Mouse (Mus musculus): ENCODE measurements around the gene Tdpoz4. TPM values are rescaled to one million over a fixed set of nuclear protein-coding genes. Genes with fewer than 3 reads are reported as not detected.

The Tdpoz4 gene
- polyA plus RNA-seq (2015; fragmentation: Illumina TruSeq; extraction: RNeasy Lipid Tissue Mini Kit (QIAGEN cat#74804); ENCODE audit: insufficient read depth, low read depth, low replicate concordance) = not detected

GRCm38 (mm10) chr3:93796098-93796497 lies at the start of gene Tdpoz4:
Gene Tdpoz4, plus strand, starts transcription at chr3:93796398.

GRCm38 (mm10) chr3:93772700-93773099 lies 23.5 kb upstream of the Tdpoz4 start, which contains the start of gene Gm5773:
Gene Gm5773, plus strand, starts transcription at chr3:93773000.

GRCm38 (mm10) chr3:93825720-93826119 lies 29.5 kb downstream of the Tdpoz4 start, which contains the start of gene Tdpoz3:
Gene Tdpoz3, plus strand, starts transcription at chr3:93826020.

Other genes with a start within 250 kb of the Tdpoz4 start
- 110 TPM for gene S100a10, start 241.3 kb upstream of the Tdpoz4 start, polyA plus RNA-seq (2015; fragmentation: Illumina TruSeq; extraction: RNeasy Lipid Tissue Mini Kit (QIAGEN cat#74804); ENCODE audit: insufficient read depth, low read depth, low replicate concordance)
- not detected for gene Tdpoz2, start 143.7 kb upstream of the Tdpoz4 start, polyA plus RNA-seq (2015; fragmentation: Illumina TruSeq; extraction: RNeasy Lipid Tissue Mini Kit (QIAGEN cat#74804); ENCODE audit: insufficient read depth, low read depth, low replicate concordance)
- not detected for gene Tdpoz1, start 120.1 kb upstream of the Tdpoz4 start, polyA plus RNA-seq (2015; fragmentation: Illumina TruSeq; extraction: RNeasy Lipid Tissue Mini Kit (QIAGEN cat#74804); ENCODE audit: insufficient read depth, low read depth, low replicate concordance)
- not detected for gene Gm37596, start 103.3 kb upstream of the Tdpoz4 start, polyA plus RNA-seq (2015; fragmentation: Illumina TruSeq; extraction: RNeasy Lipid Tissue Mini Kit (QIAGEN cat#74804); ENCODE audit: insufficient read depth, low read depth, low replicate concordance)
- not detected for gene Gm5773, start 23.4 kb upstream of the Tdpoz4 start, polyA plus RNA-seq (2015; fragmentation: Illumina TruSeq; extraction: RNeasy Lipid Tissue Mini Kit (QIAGEN cat#74804); ENCODE audit: insufficient read depth, low read depth, low replicate concordance)
- gene Tdpoz3, start 29.6 kb downstream of the Tdpoz4 start, polyA plus RNA-seq (2015; fragmentation: Illumina TruSeq; extraction: RNeasy Lipid Tissue Mini Kit (QIAGEN cat#74804); ENCODE audit: insufficient read depth, low read depth, low replicate concordance) = not detected
- gene Gm9117, start 147.1 kb downstream of the Tdpoz4 start, polyA plus RNA-seq (2015; fragmentation: Illumina TruSeq; extraction: RNeasy Lipid Tissue Mini Kit (QIAGEN cat#74804); ENCODE audit: insufficient read depth, low read depth, low replicate concordance) = not detected
- gene Tdpoz5, start 164.9 kb downstream of the Tdpoz4 start, polyA plus RNA-seq (2015; fragmentation: Illumina TruSeq; extraction: RNeasy Lipid Tissue Mini Kit (QIAGEN cat#74804); ENCODE audit: insufficient read depth, low read depth, low replicate concordance) = not detected

All from pancreas, adult 10 weeks (tissue).